Mouse (Mus musculus): ENCODE measurements around the gene Cpa1.

DNA sequence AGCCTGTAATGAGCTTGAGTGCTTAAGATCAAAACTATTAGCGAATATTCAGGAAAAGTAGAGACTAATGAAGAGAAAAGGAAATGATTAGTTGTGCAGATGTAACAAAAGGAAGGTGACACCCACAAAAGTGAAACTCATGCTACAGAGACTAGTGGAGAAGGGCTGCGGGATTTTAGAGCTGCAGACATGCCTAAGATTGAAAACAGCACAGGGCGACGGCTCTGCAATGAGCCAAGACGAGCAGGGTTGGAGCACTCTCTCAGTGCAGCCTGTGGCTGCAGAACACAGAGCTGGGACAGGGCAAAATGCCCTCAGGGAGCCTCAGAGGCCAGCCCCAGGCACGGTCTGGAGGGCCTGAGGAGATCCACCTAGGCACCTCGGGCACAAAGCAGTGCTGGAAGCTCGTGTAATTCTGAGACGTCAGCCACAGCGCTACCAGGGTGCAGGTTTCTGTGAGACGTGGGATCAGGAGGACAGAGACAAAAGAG, 36.3 kb downstream of the Cpa1 start:
- TF ChIP-seq CTCF (IDR thresholded peaks at IDR 0.05; ENCODE audit: low read depth) (no peak), EP300 (optimal IDR thresholded peaks at IDR 0.05) (no peak)
